ENCODE assay signal across 11 mouse cellular contexts in the genomic region with DNA sequence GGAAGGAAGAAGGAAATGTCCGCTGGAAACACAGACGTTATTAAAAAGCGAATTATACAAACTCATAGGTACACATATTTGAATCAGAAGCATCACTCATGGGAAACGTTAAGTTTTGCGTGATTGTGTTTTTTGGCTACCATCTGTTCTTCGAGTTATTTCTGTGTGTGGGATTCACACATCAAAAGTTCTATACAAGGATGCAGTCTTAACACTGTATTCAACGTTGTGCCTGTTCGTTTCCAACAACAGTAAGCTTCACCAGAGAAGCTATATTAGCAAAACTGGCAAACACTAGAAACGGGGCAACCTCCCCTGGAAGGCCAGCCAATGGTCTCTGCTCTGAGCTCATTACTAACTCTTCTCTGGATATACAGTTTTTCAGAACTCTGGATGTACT.
"Had no signal": no experiment of that assay in that cellular context is flagged by ENCODE, and none has a peak within 500 bp of the region (broad histone marks: within the 10 kb centered on the region; RNA-seq: fewer than 3 reads in every experiment).

No protein-coding gene starts in this region.

- ATAC-seq: intestine, embryonic 15.5 days; intestine, postnatal 0 days; liver, embryonic 12.5 days had no signal

- DNase-seq: gastrocnemius, postnatal 25 days; heart, adult 18-20 months; heart, postnatal 10 days; heart, postnatal 4 days; kidney, adult 18-20 months; kidney, adult 8-10 months; kidney, postnatal 10 days; kidney, postnatal 25 days had no signal
